Mouse (Mus musculus) limb, embryonic 15.5 days (tissue): ENCODE measurements around the gene Endov. TPM values are rescaled to one million over a fixed set of nuclear protein-coding genes. Genes with fewer than 3 reads are reported as not detected.
A peak's percentile ranks its signal among the peaks of the same experiment; 100 is the strongest.

Experiments used
- ATAC-seq: fragments of 200-750 bp; cut with Nextera tagmentation; 2 replicates; pipeline ENCODE4 v1.8.0; 2017; ENCODE audit warnings: low read depth, moderate TSS enrichment; ENCODE audit not compliant: insufficient number of reproducible peaks, low FRiP score, low TSS enrichment
- H3K27ac ChIP-seq: fragments of 300-500 bp; sonication (generic); 2 replicates; pipeline ENCODE4 v1.5.1; 2015; ENCODE audit warnings: moderate library complexity, mild to moderate bottlenecking, inconsistent platforms
- H3K27me3 ChIP-seq: fragments of 300-500 bp; sonication (generic); 2 replicates; pipeline ENCODE4 v1.6.1; 2015; ENCODE audit warnings: inconsistent platforms
- H3K36me3 ChIP-seq: fragments of 300-500 bp; sonication (generic); 2 replicates; pipeline ENCODE4 v1.6.1; 2015; ENCODE audit warnings: inconsistent platforms
- H3K4me1 ChIP-seq: fragments of 300-500 bp; sonication (generic); 2 replicates; pipeline ENCODE4 v1.6.1; 2015; ENCODE audit warnings: inconsistent platforms
- H3K4me2 ChIP-seq: fragments of 300-500 bp; sonication (generic); 2 replicates; pipeline ENCODE4 v1.6.1; 2015; ENCODE audit warnings: mild to moderate bottlenecking, inconsistent platforms
- H3K4me3 ChIP-seq: fragments of 300-500 bp; sonication (generic); 2 replicates; pipeline ENCODE4 v1.5.1; 2015; ENCODE audit warnings: mild to moderate bottlenecking, inconsistent platforms
- H3K9ac ChIP-seq: fragments of 300-500 bp; sonication (generic); 2 replicates; pipeline ENCODE4 v1.6.1; 2015; ENCODE audit warnings: inconsistent platforms
- H3K9me3 ChIP-seq: fragments of 300-500 bp; sonication (generic); 2 replicates; pipeline ENCODE4 v1.6.1; 2016; ENCODE audit warnings: inconsistent platforms
- WGBS: fragments of 180-500 bp; shearing (Covaris S2); methylation state at CpG from one replicate; pipeline ENCODE4 v1.1.7; 2015; 5-methylcytosine and 5-hydroxymethylcytosine counted together
- polyA plus RNA-seq: library from polyadenylated mRNA; unstranded; fragments of >200 nt; fragmentation: Nextera tagmentation; extraction: Ambion mirVana; gene quantifications from 2 replicates; pipeline ENCODE4 v1.2.1, GENCODE M21; 2015

Gene Endov
- polyA plus RNA-seq, result 13.8 and 15.7 TPM in 2 replicates

- peak; percentile 90 for ATAC-seq
- Histone ChIP-seq H3K9me3 (no peaks in the 10 kb centered on the region), H3K4me2 (peak within 1 kb of the TSS; percentile 88), H3K36me3 (peaks cover 12% of the 10 kb centered on the region), H3K4me1 (peaks cover 18% of the 10 kb centered on the region), H3K27me3 (no peaks in the 10 kb centered on the region), H3K9ac (peak within 1 kb of the TSS; percentile 59), H3K4me3 (peak within 1 kb of the TSS; percentile 62), H3K27ac (peak within 1 kb of the TSS; percentile 84)
- WGBS, result under 1% methylated on average over 66 of the region's 66 CpGs
Measured at GRCm38 (mm10) chr11:119490861-119491689, at the start of gene Endov. Gene Endov (plus strand): TSS chr11:119491347.

GRCm38 (mm10) chr11:119442199-119442598 lies 48.9 kb upstream of the Endov start:
- Histone ChIP-seq H3K36me3 (peaks cover 41% of the 10 kb centered on the region), H3K27me3 (no peaks in the 10 kb centered on the region), H3K4me1 (no peaks in the 10 kb centered on the region), H3K27ac (no peak overlapping the region), H3K4me2 (no peak overlapping the region), H3K9me3 (no peaks in the 10 kb centered on the region), H3K4me3 (no peak overlapping the region), H3K9ac (no peak overlapping the region)
- 90% methylated on average over 8 of the region's 8 CpGs for WGBS
- no peak for ATAC-seq

DNA sequence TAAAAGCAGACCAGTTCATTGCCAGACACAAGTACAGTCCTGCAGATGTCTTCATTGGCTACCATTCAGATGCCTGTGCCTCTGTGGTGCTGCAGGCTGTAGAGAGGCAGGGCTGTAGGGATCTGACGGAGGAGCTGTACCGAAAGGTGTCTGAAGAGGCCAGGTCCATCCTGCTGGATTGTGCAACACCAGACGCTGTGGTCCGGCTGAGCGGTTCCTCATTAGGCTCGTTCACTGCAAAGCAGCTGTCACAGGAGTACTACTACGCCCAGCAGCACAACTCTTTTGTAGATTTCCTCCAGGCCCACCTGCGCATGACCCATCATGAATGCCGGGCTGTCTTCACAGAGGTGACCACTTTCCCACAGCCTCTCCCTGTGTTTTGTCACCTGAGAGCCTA lies 47.7 kb upstream of the Endov start:
- H3K4me2 ChIP-seq, result no peak overlapping the region
- no peaks in the 10 kb centered on the region for H3K27me3 ChIP-seq
- H3K9me3 ChIP-seq, result no peaks in the 10 kb centered on the region
- no peak overlapping the region for H3K4me3 ChIP-seq
- WGBS, result 86% methylated on average over 9 of the region's 9 CpGs
- H3K9ac ChIP-seq, result no peak overlapping the region
- H3K4me1 ChIP-seq, result no peaks in the 10 kb centered on the region
- ATAC-seq, result no peak
- H3K27ac ChIP-seq, result no peak overlapping the region
- H3K36me3 ChIP-seq, result peaks cover 40% of the 10 kb centered on the region

DNA sequence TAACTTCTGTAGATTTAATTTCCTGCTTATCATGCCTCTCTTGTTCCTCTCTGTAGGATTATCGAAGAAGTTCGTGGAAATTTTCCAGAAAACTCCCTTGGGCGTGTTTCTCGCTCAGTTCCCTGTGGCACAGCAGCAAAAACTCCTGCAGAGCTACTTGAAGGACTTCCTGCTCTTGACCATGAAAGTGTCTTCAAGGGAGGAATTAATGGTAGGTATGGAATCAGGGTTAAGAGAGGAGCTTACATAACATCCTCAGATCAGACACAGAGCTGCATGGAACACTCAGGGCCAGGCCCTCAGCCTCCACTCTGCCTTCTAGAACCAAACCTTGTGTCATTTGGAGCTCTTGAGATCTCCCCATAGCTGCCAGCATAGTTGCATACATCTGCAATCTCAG lies 35.0 kb upstream of the Endov start:
- Histone ChIP-seq H3K9ac (no peak overlapping the region), H3K36me3 (peaks cover 39% of the 10 kb centered on the region), H3K4me2 (no peak overlapping the region), H3K9me3 (no peaks in the 10 kb centered on the region), H3K4me1 (no peaks in the 10 kb centered on the region), H3K27ac (no peak overlapping the region), H3K4me3 (no peak overlapping the region), H3K27me3 (no peaks in the 10 kb centered on the region)
- no peak for ATAC-seq
- 70% methylated on average over 4 of the region's 4 CpGs for WGBS

DNA sequence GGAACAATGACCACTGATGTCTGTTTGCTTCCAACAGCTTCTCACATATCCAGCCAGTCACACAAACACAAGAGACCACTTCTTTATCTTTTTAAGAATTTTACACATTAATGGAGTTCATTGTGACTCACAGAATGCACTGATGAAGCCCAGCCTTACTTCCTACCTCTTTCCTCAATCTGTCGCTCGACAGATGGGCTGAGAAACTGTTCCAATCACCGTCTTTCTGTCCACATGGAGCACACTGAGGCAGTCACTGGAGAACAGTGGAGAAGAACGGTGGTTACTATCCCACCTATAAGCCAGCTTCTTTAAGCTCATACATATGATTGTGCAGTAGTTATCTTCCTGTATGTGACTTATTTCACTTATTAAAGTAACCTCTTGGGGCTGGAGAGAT lies 13.3 kb upstream of the Endov start:
- Histone ChIP-seq H3K9me3 (no peaks in the 10 kb centered on the region), H3K9ac (no peak overlapping the region), H3K4me2 (no peak overlapping the region), H3K27ac (no peak overlapping the region), H3K27me3 (no peaks in the 10 kb centered on the region), H3K4me1 (no peaks in the 10 kb centered on the region), H3K36me3 (peaks cover 36% of the 10 kb centered on the region), H3K4me3 (no peak overlapping the region)
- no peak for ATAC-seq
- WGBS, result 96% methylated on average over 4 of the region's 4 CpGs

- Histone ChIP-seq H3K4me1 (peaks cover 18% of the 10 kb centered on the region), H3K4me3 (peak overlapping the region; percentile 62), H3K9ac (peak overlapping the region; percentile 59), H3K36me3 (peaks cover 13% of the 10 kb centered on the region), H3K27me3 (no peaks in the 10 kb centered on the region), H3K4me2 (peak overlapping the region; percentile 88), H3K27ac (peak overlapping the region; percentile 84), H3K9me3 (no peaks in the 10 kb centered on the region)
- no peak for ATAC-seq
- WGBS, result 6% methylated on average over 27 of the region's 27 CpGs
Measured at GRCm38 (mm10) chr11:119491690-119492087, 542 bp downstream of the Endov start.

DNA sequence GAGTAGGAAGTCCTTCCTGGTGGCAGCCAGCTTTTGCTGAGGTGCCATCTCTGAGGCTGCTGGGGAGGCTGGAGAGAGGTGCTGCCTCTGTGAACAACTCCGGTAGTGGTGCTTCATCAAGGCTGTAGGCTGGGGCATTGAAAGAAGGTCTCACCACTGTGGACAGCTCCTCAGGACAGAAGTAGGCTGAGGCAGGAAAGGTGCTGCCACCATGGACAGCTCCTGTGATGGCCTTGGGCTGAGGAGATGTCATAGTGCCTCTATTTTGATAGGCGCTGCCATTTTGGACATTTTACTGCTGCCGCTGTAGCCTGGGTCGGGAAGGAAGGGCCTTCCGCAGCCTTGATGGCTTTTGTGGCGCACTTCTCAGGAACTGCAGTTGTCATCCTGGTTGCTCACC lies 1.7 kb downstream of the Endov start:
- peaks cover 20% of the 10 kb centered on the region; the same call in 1 of the 2 replicates for H3K36me3 ChIP-seq
- WGBS, result 92% methylated on average over 6 of the region's 6 CpGs
- ATAC-seq, result no peak
- H3K9me3 ChIP-seq, result no peaks in the 10 kb centered on the region
- no peak overlapping the region for H3K9ac ChIP-seq
- H3K4me3 ChIP-seq, result no peak overlapping the region
- H3K4me1 ChIP-seq, result peaks cover 18% of the 10 kb centered on the region
- H3K27me3 ChIP-seq, result no peaks in the 10 kb centered on the region
- H3K4me2 ChIP-seq, result no peak overlapping the region
- no peak overlapping the region for H3K27ac ChIP-seq

DNA sequence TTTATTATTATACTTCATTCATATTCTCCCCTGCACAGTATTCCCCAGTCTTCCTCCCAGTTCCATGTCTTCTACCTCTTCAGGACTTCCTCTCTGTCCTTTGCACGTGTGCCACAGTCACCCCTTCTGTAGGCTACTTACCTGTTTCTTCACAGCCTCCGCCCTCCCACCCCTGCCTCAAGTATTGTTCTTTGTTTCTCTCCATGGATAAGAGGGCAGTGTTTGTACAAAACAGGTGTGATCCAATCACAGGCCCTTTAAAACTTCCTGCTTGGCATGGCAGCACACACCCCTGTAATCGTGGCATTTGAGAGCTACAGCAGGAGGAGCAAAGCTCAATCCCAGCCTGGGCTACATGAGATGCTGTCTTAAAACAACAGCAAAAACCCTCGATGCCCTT lies 2.4 kb downstream of the Endov start:
- ATAC-seq, result no peak
- Histone ChIP-seq H3K27ac (no peak overlapping the region), H3K4me2 (no peak overlapping the region), H3K9ac (0 out of 2 replicates have a peak overlapping the region, but pooled peaks have one; percentile 4), H3K9me3 (no peaks in the 10 kb centered on the region), H3K4me1 (peaks cover 18% of the 10 kb centered on the region), H3K27me3 (no peaks in the 10 kb centered on the region), H3K4me3 (no peak overlapping the region), H3K36me3 (peaks cover 25% of the 10 kb centered on the region)
- 77% methylated on average over 4 of the region's 4 CpGs for WGBS

GRCm38 (mm10) chr11:119496147-119496546 lies 5.0 kb downstream of the Endov start:
- ATAC-seq, result no peak
- no peak overlapping the region for H3K4me3 ChIP-seq
- H3K4me2 ChIP-seq, result no peak overlapping the region
- WGBS, result 91% methylated on average over 5 of the region's 5 CpGs
- no peak overlapping the region for H3K27ac ChIP-seq
- H3K9ac ChIP-seq, result no peak overlapping the region
- H3K4me1 ChIP-seq, result peaks cover 12% of the 10 kb centered on the region
- no peaks in the 10 kb centered on the region for H3K27me3 ChIP-seq
- no peaks in the 10 kb centered on the region for H3K9me3 ChIP-seq
- H3K36me3 ChIP-seq, result peaks cover 50% of the 10 kb centered on the region

DNA sequence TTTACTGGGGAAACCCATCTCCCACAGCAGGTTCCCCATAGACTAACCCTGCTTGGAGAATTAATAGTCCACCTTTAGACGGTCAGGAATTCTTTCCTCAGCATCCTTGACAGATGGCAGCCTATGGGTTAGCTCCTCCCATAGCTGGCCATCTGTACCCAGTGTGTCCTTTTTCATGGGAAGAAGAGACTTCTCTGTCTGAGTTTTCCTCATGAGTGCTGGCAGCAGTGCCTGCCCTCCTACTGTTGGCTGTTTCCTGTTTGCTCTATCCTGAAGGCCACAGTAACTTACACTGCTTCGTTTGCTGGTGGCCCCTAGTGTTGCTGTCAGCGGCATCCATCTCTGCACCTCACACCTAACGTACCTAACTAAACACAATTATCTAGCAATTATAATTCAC lies 6.3 kb downstream of the Endov start:
- no peaks in the 10 kb centered on the region for H3K27me3 ChIP-seq
- 76% methylated on average over 4 of the region's 4 CpGs for WGBS
- H3K36me3 ChIP-seq, result peaks cover 63% of the 10 kb centered on the region
- H3K4me3 ChIP-seq, result no peak overlapping the region
- H3K4me1 ChIP-seq, result peaks cover 6% of the 10 kb centered on the region
- no peak for ATAC-seq
- H3K9ac ChIP-seq, result no peak overlapping the region
- H3K27ac ChIP-seq, result no peak overlapping the region
- H3K4me2 ChIP-seq, result no peak overlapping the region
- H3K9me3 ChIP-seq, result no peaks in the 10 kb centered on the region

DNA sequence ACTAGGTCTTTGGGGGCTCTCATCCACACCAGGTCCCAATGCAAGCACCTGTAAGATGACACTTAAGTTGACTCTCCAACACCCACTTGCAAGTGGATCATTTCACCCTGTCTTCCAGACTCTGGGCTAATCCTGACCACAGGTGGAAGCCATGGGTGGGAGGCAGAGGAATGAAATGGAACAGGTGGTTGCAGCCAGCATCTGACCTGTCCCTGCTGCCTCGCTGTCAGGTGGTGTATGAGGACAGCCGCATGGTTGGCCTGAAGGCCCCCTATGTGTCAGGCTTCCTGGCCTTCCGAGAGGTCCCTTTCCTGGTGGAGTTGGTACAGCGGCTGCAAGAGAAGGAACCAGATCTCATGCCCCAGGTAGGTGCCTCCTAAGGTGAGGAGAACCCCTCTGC lies 8.2 kb downstream of the Endov start:
- ATAC-seq, result no peak
- Histone ChIP-seq H3K9ac (no peak overlapping the region), H3K36me3 (peaks cover 77% of the 10 kb centered on the region), H3K27ac (no peak overlapping the region), H3K9me3 (no peaks in the 10 kb centered on the region), H3K27me3 (no peaks in the 10 kb centered on the region), H3K4me2 (no peak overlapping the region), H3K4me3 (no peak overlapping the region), H3K4me1 (no peaks in the 10 kb centered on the region)
- 90% methylated on average over 4 of the region's 4 CpGs for WGBS

DNA sequence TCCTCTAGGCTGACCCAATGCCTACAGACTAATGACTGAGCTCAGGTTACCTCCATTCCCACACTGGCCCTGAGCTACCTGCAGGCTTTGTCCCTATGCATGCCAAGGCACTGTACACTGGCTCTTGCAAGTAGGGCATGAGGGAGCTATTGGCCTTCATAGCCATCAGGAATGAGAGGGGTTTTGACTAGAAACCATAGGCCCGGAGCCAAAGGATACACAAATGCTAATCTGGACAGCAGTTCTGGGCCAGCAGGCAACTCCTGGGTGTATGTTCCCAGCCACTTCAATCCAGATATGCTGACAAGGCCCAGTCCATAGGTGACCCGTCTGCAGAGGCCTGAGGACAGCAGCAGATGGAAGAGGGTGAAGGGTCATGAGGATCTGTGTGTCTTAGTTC lies 8.9 kb downstream of the Endov start:
- Histone ChIP-seq H3K27ac (no peak overlapping the region), H3K4me2 (no peak overlapping the region), H3K4me3 (no peak overlapping the region), H3K27me3 (no peaks in the 10 kb centered on the region), H3K36me3 (peaks cover 82% of the 10 kb centered on the region), H3K9ac (no peak overlapping the region), H3K9me3 (no peaks in the 10 kb centered on the region), H3K4me1 (no peaks in the 10 kb centered on the region)
- 83% methylated on average over 2 of the region's 2 CpGs for WGBS
- no peak for ATAC-seq
